Mouse (Mus musculus) lung, adult 2 months (tissue): ENCODE measurements at regions not wholly inside any gene's neighbourhood (a gene's known extent, or its start where the extent isn't known, plus 50 kb on each side); places are given as distances from the start of the nearest gene placed in this dataset.

Experiments used
- CTCF ChIP-seq: fragments of 200-500 bp; IDR thresholded peaks from 2 replicates; pipeline ENCODE4 v1.5.1; 2011; ENCODE audit warnings: mild to moderate bottlenecking, low read length, control low read depth; ENCODE audit not compliant: insufficient read depth
- POLR2A ChIP-seq: fragments of 200-500 bp; IDR thresholded peaks from 2 replicates; pipeline ENCODE4 v1.6.1; 2011; ENCODE audit warnings: low read depth, mild to moderate bottlenecking, control low read depth, low read length, borderline replicate concordance; ENCODE audit errors: extremely low read depth

- TF ChIP-seq POLR2A: 0 out of 2 replicates have a peak, but pooled peaks have one; percentile 7
- no peak for TF ChIP-seq CTCF
These were observed 198.5 kb downstream of the Dusp6 start for GRCm38 (mm10) chr10:99461446-99461966.
